Mouse (Mus musculus) cortical plate, adult 2 months (tissue): ENCODE data around the gene Fbxo27. TPM values are rescaled to one million over a fixed set of nuclear protein-coding genes. Genes with fewer than 3 reads are reported as not detected.

ENCODE experiments used
- H3K27ac ChIP-seq: fragments of 200-500 bp; 2 replicates; pipeline ENCODE4 v1.5.1; 2012; ENCODE audit warnings: low read length, control low read depth, inconsistent platforms; ENCODE audit not compliant: insufficient read depth
- H3K4me1 ChIP-seq: fragments of 200-500 bp; 2 replicates; pipeline ENCODE4 v1.6.1; 2011; ENCODE audit warnings: low read length; ENCODE audit not compliant: control insufficient read depth, insufficient read depth
- H3K4me3 ChIP-seq: fragments of 200-500 bp; 2 replicates; pipeline ENCODE4 v1.5.1; 2011; ENCODE audit warnings: mild to moderate bottlenecking, low read length, control low read depth; ENCODE audit not compliant: insufficient read depth
- CTCF ChIP-seq: fragments of 200-500 bp; IDR thresholded peaks from 2 replicates; pipeline ENCODE4 v1.5.1; 2011; ENCODE audit warnings: mild to moderate bottlenecking, control low read depth, low read length; ENCODE audit not compliant: insufficient read depth; ENCODE audit errors: extremely low read depth
- POLR2A ChIP-seq: fragments of 200-500 bp; IDR thresholded peaks from 2 replicates; pipeline ENCODE4 v1.6.1; 2011; ENCODE audit warnings: mild to moderate bottlenecking, low read length, control low read depth; ENCODE audit not compliant: insufficient read depth; ENCODE audit errors: extremely low read depth
- polyA plus RNA-seq: library from polyadenylated mRNA; depleted of rRNA; stranded (reverse); fragments of >200 nt; gene quantifications from 2 replicates; pipeline ENCODE4 v1.2.3, GENCODE M21; 2012

Gene Fbxo27
- polyA plus RNA-seq, 1 experiment, result 37.5 TPM

DNA sequence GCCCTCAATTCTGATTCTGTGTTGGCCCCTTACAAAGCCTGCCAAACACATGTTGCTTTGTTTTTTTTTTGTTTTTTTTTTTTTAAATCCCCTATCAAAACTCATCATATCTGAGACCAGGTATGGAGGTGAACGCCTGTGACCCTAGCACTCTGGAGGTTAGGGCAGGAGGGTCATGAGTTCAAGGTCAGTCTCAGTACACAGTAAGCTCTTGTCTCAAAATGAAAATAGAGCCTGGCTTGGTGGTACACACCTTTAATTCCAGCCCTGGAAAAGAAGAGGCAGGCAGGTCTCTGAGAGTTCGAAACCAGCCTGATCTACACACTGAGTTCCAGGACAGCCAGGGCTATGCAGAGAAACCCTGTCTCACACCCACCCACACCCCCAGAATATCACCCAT is 27.0 kb downstream of the Fbxo27 start:
- TF ChIP-seq POLR2A (no peak), CTCF (no peak)
- H3K4me3 ChIP-seq, result no peak overlapping the region
- no peaks in the 10 kb centered on the region for H3K4me1 ChIP-seq
- no peak overlapping the region for H3K27ac ChIP-seq

DNA sequence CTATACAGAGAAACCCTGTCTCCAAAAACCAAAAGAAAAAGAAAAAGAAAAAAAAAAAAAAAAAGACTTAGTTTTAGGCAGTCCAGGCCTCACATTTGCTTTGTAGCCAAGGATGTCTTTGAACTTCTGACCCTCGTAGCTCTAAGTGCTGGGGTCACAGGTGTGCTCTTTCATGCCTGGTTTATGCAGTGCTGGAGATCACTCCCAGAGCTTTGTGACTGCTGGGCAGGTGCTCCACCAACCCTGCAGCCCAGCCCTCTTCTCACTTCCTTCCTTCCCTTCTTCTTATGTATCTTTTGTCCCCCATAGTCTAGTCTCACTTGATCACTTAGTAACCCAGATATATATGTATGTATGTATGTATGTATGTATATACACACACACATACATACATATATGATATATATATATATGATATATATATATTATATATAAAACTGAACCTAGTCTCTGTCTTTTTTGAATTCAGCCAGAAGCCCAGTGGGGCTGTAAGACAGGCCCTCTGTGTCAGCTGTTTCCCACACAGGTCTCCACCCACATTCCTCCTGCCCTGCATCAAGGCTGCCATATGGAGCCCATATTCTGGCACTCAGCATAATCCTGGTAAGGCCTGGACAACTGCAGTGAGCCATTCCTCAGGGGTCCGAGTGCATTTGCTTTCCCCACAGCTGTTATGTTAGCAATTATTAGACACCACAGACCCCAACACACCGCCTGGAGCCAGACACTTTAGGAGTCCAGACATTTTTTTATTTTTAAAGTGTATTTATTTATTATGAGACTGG is 28.3 kb downstream of the Fbxo27 start:
- TF ChIP-seq CTCF (no peak), POLR2A (no peak)
- Histone ChIP-seq H3K27ac (no peak overlapping the region), H3K4me3 (no peak overlapping the region)

DNA sequence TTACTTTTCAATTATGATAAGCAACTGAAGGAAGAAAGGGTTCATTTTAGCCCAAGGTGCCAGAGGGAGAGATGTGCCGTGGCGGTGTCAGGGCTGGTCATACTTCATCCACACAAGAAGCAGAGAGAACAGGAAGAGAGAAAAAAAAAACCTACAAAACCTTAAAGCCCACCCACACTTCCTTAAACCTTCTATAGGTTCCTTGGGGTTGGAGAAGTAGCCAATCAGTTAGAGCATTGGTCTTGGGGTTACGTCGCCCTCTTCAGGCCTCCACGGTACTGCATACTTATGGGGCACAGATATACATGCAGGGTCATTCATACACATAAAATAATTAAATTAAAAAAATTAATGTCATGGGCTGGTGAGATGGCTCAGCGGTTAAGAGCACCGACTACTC is 29.4 kb downstream of the Fbxo27 start:
- Histone ChIP-seq H3K4me1 (no peaks in the 10 kb centered on the region), H3K27ac (no peak overlapping the region), H3K4me3 (no peak overlapping the region)
- TF ChIP-seq POLR2A (no peak), CTCF (0 out of 2 replicates have a peak, but pooled peaks have one; percentile 5)

More for the DNA sequence above, 28.3 kb downstream of the Fbxo27 start:
- H3K4me1 ChIP-seq, result no peaks in the 10 kb centered on the region

DNA sequence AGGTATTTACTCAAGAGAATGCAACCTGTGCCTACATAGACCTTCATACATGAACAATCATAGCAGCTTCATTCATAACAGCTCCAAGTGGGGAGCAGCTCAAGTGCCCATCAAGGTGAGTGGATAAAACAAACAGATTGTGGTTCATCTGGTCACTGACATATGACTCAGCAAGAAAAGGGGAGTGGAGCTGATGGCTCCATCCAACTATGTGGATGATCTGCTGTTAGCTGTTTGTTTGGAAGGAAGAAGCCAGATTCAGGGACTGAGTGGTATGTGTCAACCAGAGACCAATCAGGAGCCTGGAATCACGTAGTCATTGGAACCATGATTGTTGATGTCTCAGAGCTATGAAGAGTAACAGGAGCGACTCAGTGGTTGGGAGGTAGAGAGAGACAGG is 32.0 kb downstream of the Fbxo27 start:
- TF ChIP-seq CTCF (no peak), POLR2A (no peak)

DNA sequence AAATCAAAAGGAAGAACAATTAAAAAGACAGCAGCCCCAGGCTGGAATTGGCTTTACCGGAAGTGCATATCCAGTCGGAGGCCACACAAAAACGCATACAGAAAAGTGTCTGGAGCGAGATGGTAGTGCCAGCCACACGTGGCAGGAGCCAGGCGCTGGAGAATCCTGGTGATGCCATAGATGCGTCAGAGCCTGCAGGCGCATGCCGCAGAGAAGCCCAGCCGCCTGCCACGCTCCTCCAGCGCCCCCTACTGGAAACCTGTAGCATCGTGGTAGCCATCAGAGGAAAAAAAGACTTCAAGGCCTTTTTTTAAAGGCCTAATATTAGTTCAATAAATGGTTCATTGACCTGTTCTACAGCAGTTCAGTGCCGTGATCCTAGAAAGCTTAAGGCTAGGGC is 34.0 kb downstream of the Fbxo27 start:
- TF ChIP-seq POLR2A (peak; percentile 17; the same call in 1 of the 2 replicates), CTCF (peak; percentile 81)
- Histone ChIP-seq H3K4me3 (no peak overlapping the region), H3K4me1 (peaks cover 5% of the 10 kb centered on the region; the same call in 1 of the 2 replicates), H3K27ac (no peak overlapping the region)

More for the DNA sequence above, 32.0 kb downstream of the Fbxo27 start:
- H3K27ac ChIP-seq, result no peak overlapping the region
- peaks cover 5% of the 10 kb centered on the region; the same call in 1 of the 2 replicates for H3K4me1 ChIP-seq
- no peak overlapping the region for H3K4me3 ChIP-seq

DNA sequence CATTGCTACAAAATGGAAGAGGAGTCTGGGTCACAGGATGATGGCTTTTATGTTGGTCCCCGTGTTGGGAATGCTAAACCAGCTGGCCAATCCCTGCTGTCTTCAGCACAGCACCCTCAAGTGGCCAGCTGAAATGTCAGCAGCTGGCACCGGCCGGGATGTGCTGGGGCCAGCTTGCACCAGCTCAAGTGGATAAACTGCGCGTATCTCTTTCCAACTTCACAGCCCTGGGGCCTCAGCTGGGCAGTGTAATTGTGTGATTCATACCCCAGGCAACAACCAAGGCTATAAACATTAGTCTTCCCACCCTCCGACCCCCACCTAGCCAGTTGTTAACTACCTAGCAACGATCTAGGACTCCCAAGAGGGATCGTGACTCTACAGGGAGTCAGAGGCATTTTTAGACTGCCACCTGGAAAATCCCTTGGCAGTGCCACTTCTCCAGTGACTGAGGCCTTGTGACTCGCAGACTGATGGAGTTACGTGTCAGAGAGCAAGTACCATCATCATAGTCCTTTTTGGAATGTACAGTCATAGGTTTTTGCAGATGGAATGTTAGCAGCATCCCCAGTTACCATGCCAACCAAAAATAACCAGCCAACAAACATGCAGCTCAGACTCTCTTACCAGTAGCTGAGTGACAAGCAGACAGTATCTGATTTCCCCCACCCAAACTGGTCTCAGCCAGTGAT is 35.1 kb downstream of the Fbxo27 start:
- TF ChIP-seq CTCF (peak; percentile 33; the same call in 1 of the 2 replicates), POLR2A (no peak)
- H3K4me3 ChIP-seq, result no peak overlapping the region
- H3K4me1 ChIP-seq, result peaks cover 5% of the 10 kb centered on the region; the same call in 1 of the 2 replicates
- H3K27ac ChIP-seq, result peak overlapping the region; percentile 27; the same call in 1 of the 2 replicates

DNA sequence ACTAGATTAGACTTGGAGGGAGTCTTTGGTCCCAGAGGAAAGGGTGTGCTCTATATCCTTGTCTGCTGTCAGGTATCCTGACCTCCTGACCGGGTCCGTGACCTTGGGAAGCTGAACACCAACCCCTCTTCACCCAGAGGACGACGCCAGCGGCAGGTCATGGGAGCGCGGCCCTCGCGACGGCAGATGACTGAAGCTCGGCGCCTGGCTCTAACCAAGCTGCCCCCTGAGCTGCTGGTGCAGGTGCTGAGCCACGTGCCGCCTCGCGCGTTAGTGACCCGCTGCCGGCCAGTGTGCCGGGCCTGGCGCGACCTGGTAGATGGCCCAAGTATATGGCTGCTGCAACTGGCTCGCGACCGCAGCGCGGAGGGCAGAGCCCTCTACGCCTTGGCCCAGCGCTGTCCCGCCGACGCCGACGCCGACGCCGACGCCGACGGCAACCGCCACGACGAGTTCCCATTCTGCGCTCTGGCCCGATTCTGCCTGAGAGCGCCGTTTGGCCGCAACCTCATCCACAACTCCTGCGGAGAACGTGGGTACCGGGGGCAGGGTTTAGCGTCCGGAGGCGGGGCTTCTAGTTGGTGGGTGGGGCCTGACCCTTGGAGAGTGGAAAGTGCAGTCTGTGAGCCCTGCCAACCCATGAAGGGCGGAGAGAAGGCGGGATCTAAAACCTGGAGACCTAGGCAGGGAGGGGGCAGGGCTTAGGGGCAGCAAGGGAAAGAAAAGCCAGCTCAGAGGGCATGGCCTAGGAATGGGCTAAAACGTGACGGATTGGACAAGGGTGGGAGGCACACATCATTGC is 39.9 kb downstream of the Fbxo27 start:
- H3K4me1 ChIP-seq, result peaks cover 5% of the 10 kb centered on the region; the same call in 1 of the 2 replicates
- 0 out of 2 replicates have a peak overlapping the region, but pooled peaks have one; percentile 4 for H3K4me3 ChIP-seq
- no peak overlapping the region for H3K27ac ChIP-seq
- TF ChIP-seq CTCF (no peak), POLR2A (no peak)

DNA sequence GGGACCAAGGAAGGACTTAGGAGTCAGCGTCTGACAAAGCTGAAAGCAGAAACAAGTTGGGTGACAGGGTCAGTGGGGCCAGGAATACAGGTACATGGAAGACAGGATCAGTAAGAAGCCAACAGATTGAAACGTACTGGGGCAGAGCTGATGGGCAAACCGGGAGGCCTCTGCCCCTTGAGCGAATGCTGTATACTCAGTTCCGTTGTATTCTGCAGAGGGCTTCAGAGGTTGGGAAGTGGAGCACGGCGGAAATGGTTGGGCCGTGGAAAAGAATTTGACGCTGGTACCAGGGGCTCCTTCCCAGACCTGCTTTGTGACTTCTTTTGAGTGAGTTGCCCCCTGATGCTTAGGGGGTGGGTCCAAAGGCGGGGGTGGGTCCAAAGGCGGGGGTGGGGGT is 40.6 kb downstream of the Fbxo27 start:
- H3K27ac ChIP-seq, result no peak overlapping the region
- TF ChIP-seq POLR2A (no peak), CTCF (no peak)
- peaks cover 3% of the 10 kb centered on the region; the same call in 1 of the 2 replicates for H3K4me1 ChIP-seq
- H3K4me3 ChIP-seq, result 0 out of 2 replicates have a peak overlapping the region, but pooled peaks have one; percentile 4

DNA sequence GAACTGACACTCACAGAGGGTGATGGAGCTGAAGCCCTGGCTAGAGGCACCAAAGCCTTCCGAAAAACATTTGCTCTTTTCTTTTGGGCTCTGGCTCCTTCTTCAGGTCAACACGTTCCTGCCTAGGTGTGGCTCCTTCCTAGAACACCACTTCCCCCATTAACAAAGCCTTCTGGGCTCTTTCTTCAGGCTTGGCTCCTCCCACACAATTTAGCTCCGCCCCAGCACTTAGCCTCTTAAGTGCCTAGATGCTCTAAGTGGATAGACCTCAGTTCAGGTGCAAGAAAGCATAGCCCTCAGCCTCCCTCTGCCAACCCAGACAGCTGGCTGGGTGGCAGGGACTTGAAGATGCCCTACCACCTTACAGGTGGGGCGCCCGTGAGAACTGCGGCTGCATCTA is 43.1 kb downstream of the Fbxo27 start:
- no peak for TF ChIP-seq CTCF
- no peak for TF ChIP-seq POLR2A
- Histone ChIP-seq H3K4me1 (peaks cover 4% of the 10 kb centered on the region), H3K27ac (no peak overlapping the region), H3K4me3 (no peak overlapping the region)
